Mouse (Mus musculus): Measurements from ENCODE around the gene Cdc42ep4. TPM values are rescaled to one million over a fixed set of nuclear protein-coding genes. Genes with fewer than 3 reads are reported as not detected.
A peak's percentile ranks its signal among the peaks of the same experiment; 100 is the strongest.

The Cdc42ep4 gene
- polyA plus RNA-seq, 1 experiment from 2014 or later = 86.2 TPM

DNA sequence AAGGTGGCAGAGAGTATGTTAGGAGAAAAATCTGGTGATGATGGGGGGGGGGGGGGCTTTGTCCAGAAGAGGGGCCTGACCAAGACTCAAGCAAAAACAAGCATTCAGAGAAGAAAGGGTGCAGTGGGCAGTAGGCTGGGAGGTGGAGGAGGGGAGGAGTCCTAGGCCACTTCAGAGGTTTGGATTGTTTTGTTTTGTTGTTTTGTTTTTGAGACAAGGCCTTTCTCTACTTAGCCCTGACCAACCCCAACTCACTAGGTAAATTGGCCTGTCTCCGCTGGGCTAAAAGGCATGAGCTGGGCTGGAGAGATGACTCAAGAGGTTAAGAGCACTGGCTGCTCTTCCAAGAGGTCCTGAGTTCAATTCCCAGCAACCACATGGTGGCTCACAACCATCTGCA lies 40.6 kb downstream of the Cdc42ep4 start:
- H3K27ac ChIP-seq (replicated peaks) = peak overlapping the region; percentile 83; the same call in 1 of the 2 replicates
- ATAC-seq (ENCODE audit: insufficient number of reproducible peaks, low FRiP score, low TSS enrichment, low read depth) = no peak
- no peaks in the 10 kb centered on the region for H3K36me3 ChIP-seq
- H3K9me3 ChIP-seq (replicated peaks) = no peaks in the 10 kb centered on the region
- peaks cover 25% of the 10 kb centered on the region for H3K4me1 ChIP-seq
- no peaks in the 10 kb centered on the region for H3K27me3 ChIP-seq
- no peak overlapping the region for H3K4me3 ChIP-seq (replicated peaks)
- H3K9ac ChIP-seq = no peak overlapping the region
- WGBS = 65% methylated on average over 1 of the region's 1 CpGs
- H3K4me2 ChIP-seq (replicated peaks) = no peak overlapping the region

- 5% methylated on average over 10 of the region's 10 CpGs for WGBS
- Histone ChIP-seq H3K4me1 (peaks cover 25% of the 10 kb centered on the region), H3K36me3 (no peaks in the 10 kb centered on the region), H3K27ac (replicated peaks) (peak overlapping the region; percentile 83), H3K4me2 (replicated peaks) (0 out of 2 replicates have a peak overlapping the region, but pooled peaks have one; percentile 3), H3K27me3 (no peaks in the 10 kb centered on the region), H3K9me3 (replicated peaks) (no peaks in the 10 kb centered on the region), H3K9ac (no peak overlapping the region), H3K4me3 (replicated peaks) (no peak overlapping the region)
- no peak for ATAC-seq (ENCODE audit: insufficient number of reproducible peaks, low FRiP score, low TSS enrichment, low read depth)
Measured at GRCm38 (mm10) chr11:113710257-113710777, 41.4 kb downstream of the Cdc42ep4 start.

- Histone ChIP-seq H3K27ac (replicated peaks) (peak within 1 kb of the TSS; percentile 83), H3K4me3 (replicated peaks) (no peak within 1 kb of the TSS), H3K9ac (no peak within 1 kb of the TSS), H3K4me2 (replicated peaks) (0 out of 2 replicates have a peak within 1 kb of the TSS, but pooled peaks have one; percentile 8), H3K27me3 (no peaks in the 10 kb centered on the region), H3K36me3 (no peaks in the 10 kb centered on the region), H3K9me3 (replicated peaks) (no peaks in the 10 kb centered on the region), H3K4me1 (peaks cover 25% of the 10 kb centered on the region)
- peak; percentile 41; the same call in 1 of the 2 replicates for ATAC-seq (ENCODE audit: insufficient number of reproducible peaks, low FRiP score, low TSS enrichment, low read depth)
- 8% methylated on average over 11 of the region's 11 CpGs for WGBS
Measured at GRCm38 (mm10) chr11:113709731-113710256, 41.9 kb downstream of the Cdc42ep4 start, which contains the start of gene Cpsf4l. Cpsf4l (minus strand) TSS chr11:113710017.

DNA sequence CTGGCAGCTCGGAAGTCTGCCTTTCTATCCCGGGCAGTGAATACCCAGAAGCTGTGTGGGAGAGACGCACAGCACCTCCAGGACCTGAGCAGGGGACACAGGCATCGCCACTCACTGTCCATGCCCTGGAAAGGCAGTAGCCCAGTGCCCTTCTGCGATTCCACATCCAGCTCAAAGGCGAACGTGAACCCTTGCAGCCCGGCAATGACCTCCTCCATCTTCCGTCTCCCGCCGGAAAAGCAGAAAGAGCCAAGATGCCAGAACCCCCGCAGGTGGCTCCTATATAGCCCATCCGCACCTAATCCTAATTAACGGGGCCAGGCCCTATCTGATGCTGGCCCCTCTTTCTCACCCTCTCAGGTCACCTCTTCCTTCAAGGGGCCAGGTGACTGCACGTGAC lies 42.4 kb downstream of the Cdc42ep4 start:
- no peak for ATAC-seq (ENCODE audit: insufficient number of reproducible peaks, low FRiP score, low TSS enrichment, low read depth)
- H3K9me3 ChIP-seq (replicated peaks) = no peaks in the 10 kb centered on the region
- no peaks in the 10 kb centered on the region for H3K36me3 ChIP-seq
- peak overlapping the region; percentile 48 for H3K27ac ChIP-seq (replicated peaks)
- no peaks in the 10 kb centered on the region for H3K27me3 ChIP-seq
- no peak overlapping the region for H3K9ac ChIP-seq
- WGBS = 22% methylated on average over 15 of the region's 15 CpGs
- peaks cover 27% of the 10 kb centered on the region for H3K4me1 ChIP-seq
- H3K4me3 ChIP-seq (replicated peaks) = no peak overlapping the region
- H3K4me2 ChIP-seq (replicated peaks) = 0 out of 2 replicates have a peak overlapping the region, but pooled peaks have one; percentile 8

- H3K4me2 ChIP-seq (replicated peaks) = 0 out of 2 replicates have a peak overlapping the region, but pooled peaks have one; percentile 8
- H3K9me3 ChIP-seq (replicated peaks) = no peaks in the 10 kb centered on the region
- 51% methylated on average over 19 of the region's 19 CpGs for WGBS
- no peak overlapping the region for H3K9ac ChIP-seq
- no peaks in the 10 kb centered on the region for H3K36me3 ChIP-seq
- peak overlapping the region; percentile 48; the same call in 1 of the 2 replicates for H3K27ac ChIP-seq (replicated peaks)
- no peaks in the 10 kb centered on the region for H3K27me3 ChIP-seq
- no peak for ATAC-seq (ENCODE audit: insufficient number of reproducible peaks, low FRiP score, low TSS enrichment, low read depth)
- no peak overlapping the region for H3K4me3 ChIP-seq (replicated peaks)
- H3K4me1 ChIP-seq = peaks cover 32% of the 10 kb centered on the region
Measured at GRCm38 (mm10) chr11:113708629-113709213, 43.0 kb downstream of the Cdc42ep4 start.

DNA sequence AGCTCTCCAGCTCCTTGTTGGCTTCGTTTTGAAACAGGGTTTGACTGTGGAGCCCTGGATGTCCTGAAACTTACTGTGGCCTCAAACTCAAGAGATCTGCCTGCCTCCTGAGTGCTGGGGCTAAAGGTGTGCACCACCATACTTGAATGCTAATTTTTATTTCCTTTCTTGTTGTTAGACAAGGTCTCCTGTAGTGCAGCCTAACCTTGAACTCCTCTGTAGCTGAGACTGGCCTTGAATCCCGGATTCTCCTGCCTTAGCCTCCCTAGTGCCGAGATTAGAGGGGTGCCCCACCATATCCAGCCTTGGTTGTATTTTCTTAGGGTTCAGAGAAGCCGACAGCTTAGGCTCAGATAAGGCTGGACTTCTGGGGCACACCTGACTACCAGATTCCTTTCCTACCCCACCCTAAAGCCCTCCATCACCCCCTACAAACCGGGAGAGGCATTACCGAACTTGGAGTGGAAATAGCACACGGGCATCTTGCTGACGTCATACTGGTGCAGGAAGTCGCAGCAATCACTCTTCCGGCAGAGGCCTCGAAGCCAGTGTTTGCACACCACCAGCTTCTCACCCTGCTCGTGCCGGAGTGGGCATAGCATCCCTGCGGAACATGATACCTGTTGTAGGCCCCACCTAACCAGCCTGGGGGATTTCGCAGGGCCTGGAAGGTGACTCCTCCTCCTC lies 45.6 kb downstream of the Cdc42ep4 start:
- Histone ChIP-seq H3K27ac (replicated peaks) (no peak overlapping the region), H3K9me3 (replicated peaks) (no peaks in the 10 kb centered on the region), H3K27me3 (no peaks in the 10 kb centered on the region), H3K4me1 (peaks cover 35% of the 10 kb centered on the region), H3K4me3 (replicated peaks) (no peak overlapping the region), H3K9ac (no peak overlapping the region), H3K4me2 (replicated peaks) (no peak overlapping the region), H3K36me3 (no peaks in the 10 kb centered on the region)
- WGBS = 77% methylated on average over 15 of the region's 15 CpGs
- no peak for ATAC-seq (ENCODE audit: insufficient number of reproducible peaks, low FRiP score, low TSS enrichment, low read depth)

DNA sequence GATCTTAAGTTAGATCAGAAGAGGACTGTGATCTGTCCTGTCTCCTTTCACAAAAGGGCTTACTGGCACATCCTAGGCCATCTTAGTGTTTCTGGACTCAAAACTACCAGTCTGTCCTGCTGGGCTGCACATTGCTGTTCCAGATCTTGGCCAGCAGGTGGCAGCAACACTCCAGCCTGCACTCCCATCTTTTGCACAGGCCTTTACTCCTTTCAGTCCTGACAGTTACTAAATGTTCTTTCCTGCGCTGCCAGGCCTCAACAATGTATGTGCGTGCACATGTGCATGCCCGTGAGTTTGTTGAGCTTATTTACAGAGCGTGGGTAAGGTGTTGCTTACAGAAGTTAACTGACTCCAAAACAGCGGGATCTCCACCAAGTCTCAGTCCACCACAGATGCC lies 47.9 kb downstream of the Cdc42ep4 start:
- Histone ChIP-seq H3K4me1 (peaks cover 14% of the 10 kb centered on the region), H3K9me3 (replicated peaks) (no peaks in the 10 kb centered on the region), H3K36me3 (no peaks in the 10 kb centered on the region), H3K27me3 (no peaks in the 10 kb centered on the region), H3K4me3 (replicated peaks) (no peak overlapping the region), H3K4me2 (replicated peaks) (no peak overlapping the region), H3K27ac (replicated peaks) (no peak overlapping the region), H3K9ac (no peak overlapping the region)
- 24% methylated on average over 5 of the region's 5 CpGs for WGBS
- ATAC-seq (ENCODE audit: insufficient number of reproducible peaks, low FRiP score, low TSS enrichment, low read depth) = no peak

GRCm38 (mm10) chr11:113699643-113700042 lies 52.0 kb downstream of the Cdc42ep4 start:
- Histone ChIP-seq H3K9ac (no peak overlapping the region), H3K36me3 (peaks cover 23% of the 10 kb centered on the region), H3K4me3 (replicated peaks) (no peak overlapping the region), H3K27ac (replicated peaks) (no peak overlapping the region), H3K9me3 (replicated peaks) (no peaks in the 10 kb centered on the region), H3K4me1 (peaks cover 8% of the 10 kb centered on the region; the same call in 1 of the 2 replicates), H3K4me2 (replicated peaks) (no peak overlapping the region), H3K27me3 (no peaks in the 10 kb centered on the region)
- no peak for ATAC-seq (ENCODE audit: insufficient number of reproducible peaks, low FRiP score, low TSS enrichment, low read depth)
- WGBS = 81% methylated on average over 7 of the region's 7 CpGs

- no peaks in the 10 kb centered on the region for H3K9me3 ChIP-seq (replicated peaks)
- no peak overlapping the region for H3K9ac ChIP-seq
- no peak overlapping the region for H3K27ac ChIP-seq (replicated peaks)
- H3K4me2 ChIP-seq (replicated peaks) = no peak overlapping the region
- H3K27me3 ChIP-seq = no peaks in the 10 kb centered on the region
- no peak for ATAC-seq (ENCODE audit: insufficient number of reproducible peaks, low FRiP score, low TSS enrichment, low read depth)
- H3K4me1 ChIP-seq = no peaks in the 10 kb centered on the region
- WGBS = 81% methylated on average over 12 of the region's 12 CpGs
- peaks cover 36% of the 10 kb centered on the region for H3K36me3 ChIP-seq
- H3K4me3 ChIP-seq (replicated peaks) = no peak overlapping the region
Measured at GRCm38 (mm10) chr11:113698013-113698545, 53.6 kb downstream of the Cdc42ep4 start.

- peaks cover 41% of the 10 kb centered on the region for H3K36me3 ChIP-seq
Measured at GRCm38 (mm10) chr11:113697571-113697970, 54.1 kb downstream of the Cdc42ep4 start.

GRCm38 (mm10) chr11:113691851-113692250 lies 59.8 kb downstream of the Cdc42ep4 start:
- WGBS = 74% methylated on average over 3 of the region's 3 CpGs
- Histone ChIP-seq H3K9me3 (replicated peaks) (no peaks in the 10 kb centered on the region), H3K36me3 (peaks cover 88% of the 10 kb centered on the region), H3K27me3 (no peaks in the 10 kb centered on the region), H3K4me1 (peaks cover 3% of the 10 kb centered on the region; the same call in 1 of the 2 replicates), H3K9ac (no peak overlapping the region), H3K27ac (replicated peaks) (no peak overlapping the region), H3K4me2 (replicated peaks) (no peak overlapping the region), H3K4me3 (replicated peaks) (no peak overlapping the region)
- ATAC-seq (ENCODE audit: insufficient number of reproducible peaks, low FRiP score, low TSS enrichment, low read depth) = no peak

More at GRCm38 (mm10) chr11:113697571-113697970, 54.1 kb downstream of the Cdc42ep4 start:
- H3K27ac ChIP-seq (replicated peaks) = no peak overlapping the region
- no peaks in the 10 kb centered on the region for H3K4me1 ChIP-seq
- no peak for ATAC-seq (ENCODE audit: insufficient number of reproducible peaks, low FRiP score, low TSS enrichment, low read depth)
- no peaks in the 10 kb centered on the region for H3K27me3 ChIP-seq
- no peaks in the 10 kb centered on the region for H3K9me3 ChIP-seq (replicated peaks)
- no peak overlapping the region for H3K9ac ChIP-seq
- H3K4me3 ChIP-seq (replicated peaks) = no peak overlapping the region
- no peak overlapping the region for H3K4me2 ChIP-seq (replicated peaks)
- 70% methylated on average over 5 of the region's 5 CpGs for WGBS
